Mouse (Mus musculus): ENCODE data around the gene Ntn1. TPM values are rescaled to one million over a fixed set of nuclear protein-coding genes. Genes with fewer than 3 reads are reported as not detected.

Ntn1 gene
- 36.8 and 47.5 TPM in 2 replicates for polyA plus RNA-seq (2012; rRNA removed)

GRCm38 (mm10) chr11:68400727-68401219 lies at the start of gene Ntn1:
Ntn1 (minus strand) TSS chr11:68400823.

GRCm38 (mm10) chr11:68431699-68432360 lies 31.2 kb upstream of the Ntn1 start, which contains the start of gene Pik3r5:
Pik3r5 (plus strand) TSS chr11:68432121.

Other genes starting within 250 kb of the Ntn1 start
- 0.60 and 1.1 TPM in 2 replicates for gene Pik3r5, start 31.3 kb upstream of the Ntn1 start, polyA plus RNA-seq (2012; rRNA removed)
- gene Pik3r6, start 102.2 kb upstream of the Ntn1 start, polyA plus RNA-seq (2012; rRNA removed) = 1.2 and 1.7 TPM in 2 replicates
- gene Mfsd6l, start 155.4 kb upstream of the Ntn1 start, polyA plus RNA-seq (2012; rRNA removed) = 0.11 and 0.12 TPM in 2 replicates
- 0.93 and 1.4 TPM in 2 replicates for gene Ccdc42, start 186.2 kb upstream of the Ntn1 start, polyA plus RNA-seq (2012; rRNA removed)